In genomic region chr1:155731156-155731555, GRCm38 (mm10) we compare ENCODE assay signal across 1 mouse cellular context.
TF ChIP-seq lines count a peak whose summit lies in the region.

No protein-coding gene starts in this region.

TF ChIP-seq in MEL, 35 proteins besides CTCF, POLR2A, EP300 and RAD21 (continued from another document):
- TF ChIP-seq JUND (IDR thresholded peaks at IDR 0.05; ENCODE audit: low read depth, low read length) (no peak), SMC3 (IDR thresholded peaks at IDR 0.05; ENCODE audit: low read depth, low read length) (no peak), ZKSCAN1 (IDR thresholded peaks at IDR 0.05; ENCODE audit: low read depth, low read length) (no peak), MYC (IDR thresholded peaks at IDR 0.05; ENCODE audit: low read depth, low read length) (no peak), GABPA (IDR thresholded peaks at IDR 0.05; ENCODE audit: low read depth, low read length) (no peak), CHD1 (IDR thresholded peaks at IDR 0.05; ENCODE audit: low read depth, low read length) (no peak), UBTF (IDR thresholded peaks at IDR 0.05; ENCODE audit: borderline replicate concordance, insufficient read depth, low read depth, low read length) (no peak), MAFK (IDR thresholded peaks at IDR 0.05; ENCODE audit: borderline replicate concordance, low read depth, low read length) (no peak)
